Mouse (Mus musculus) stomach, postnatal 0 days (tissue): Measurements from ENCODE around the gene Gm20379. TPM values are rescaled to one million over a fixed set of nuclear protein-coding genes. Genes with fewer than 3 reads are reported as not detected.

ENCODE experiments used
- ATAC-seq: fragments of 200-750 bp; cut with Nextera tagmentation; 2 replicates; pipeline ENCODE4 v1.8.0; 2017; ENCODE audit not compliant: low FRiP score, low TSS enrichment
- DNase-seq: peaks from one replicate; pipeline ENCODE4 v3.0.0-alpha.2; 2016; ENCODE audit warnings: low spot score
- H3K27ac ChIP-seq: fragments of 300-500 bp; sonication (generic); replicated peaks from 2 replicates; pipeline ENCODE4 v1.5.1; 2014; ENCODE audit warnings: mild to moderate bottlenecking, control low read depth
- H3K27me3 ChIP-seq: fragments of 300-500 bp; sonication (generic); 2 replicates; pipeline ENCODE4 v1.6.1; 2014; ENCODE audit warnings: low read length; ENCODE audit not compliant: control insufficient read depth, insufficient read depth
- H3K36me3 ChIP-seq: fragments of 300-500 bp; sonication (generic); 2 replicates; pipeline ENCODE4 v1.6.1; 2014; ENCODE audit warnings: low read length, mixed read lengths; ENCODE audit not compliant: control insufficient read depth, insufficient read depth
- H3K4me1 ChIP-seq: fragments of 300-500 bp; sonication (generic); replicated peaks from 2 replicates; pipeline ENCODE4 v1.6.1; 2014; ENCODE audit warnings: antibody characterized with exemption; ENCODE audit not compliant: control insufficient read depth, insufficient read depth
- H3K4me2 ChIP-seq: fragments of 300-500 bp; sonication (generic); replicated peaks from 2 replicates; pipeline ENCODE4 v1.6.1; 2014; ENCODE audit warnings: low read depth, mild to moderate bottlenecking, control low read depth, moderate library complexity
- H3K4me3 ChIP-seq: fragments of 300-500 bp; sonication (generic); 2 replicates; pipeline ENCODE4 v1.5.1; 2014; ENCODE audit warnings: low read depth, low read length, control low read depth
- H3K9ac ChIP-seq: fragments of 300-500 bp; sonication (generic); 2 replicates; pipeline ENCODE4 v1.6.1; 2014; ENCODE audit warnings: mild to moderate bottlenecking, low read length, control low read depth, mixed read lengths
- H3K9me3 ChIP-seq: fragments of 300-500 bp; sonication (generic); 2 replicates; pipeline ENCODE4 v1.6.1; 2016; ENCODE audit warnings: low read length; ENCODE audit not compliant: control insufficient read depth
- CTCF ChIP-seq: IDR thresholded peaks from 2 replicates; pipeline ENCODE4 v1.5.1; 2016; ENCODE audit warnings: antibody characterized with exemption, low read depth, mild to moderate bottlenecking, moderate library complexity
- EP300 ChIP-seq: optimal IDR thresholded peaks from 2 replicates; pipeline ENCODE3; 2016; ENCODE audit warnings: antibody characterized with exemption
- WGBS: fragments of 180-500 bp; shearing (Covaris S2); extraction: QIAGEN DNeasy Blood & Tissue Kit; methylation state at CpG from one replicate; pipeline ENCODE4 v1.1.7; 2014; 5-methylcytosine and 5-hydroxymethylcytosine counted together
- polyA plus RNA-seq: library from polyadenylated mRNA; unstranded; fragments of >200 nt; fragmentation: Nextera tagmentation; extraction: Ambion mirVana; gene quantifications from 2 replicates; pipeline ENCODE4 v1.2.1, GENCODE M21; 2015

The Gm20379 gene
- polyA plus RNA-seq, 1 experiment from 2014 or later: 0.51 TPM

GRCm38 (mm10) chr13:92301754-92302153, 4.0 kb upstream of the Gm20379 start:
- Histone ChIP-seq H3K9me3 (no peaks in the 10 kb centered on the region), H3K27me3 (no peaks in the 10 kb centered on the region), H3K4me3 (no peak overlapping the region), H3K27ac (no peak overlapping the region), H3K4me2 (no peak overlapping the region), H3K4me1 (no peaks in the 10 kb centered on the region), H3K36me3 (no peaks in the 10 kb centered on the region), H3K9ac (no peak overlapping the region)
- ATAC-seq (no peak), DNase-seq (no peak)
- TF ChIP-seq EP300 (no peak), CTCF (no peak)
- 47% methylated on average over 4 of the region's 4 CpGs for WGBS

- H3K9me3 ChIP-seq: no peaks in the 10 kb centered on the region
- ATAC-seq (no peak), DNase-seq (no peak)
- H3K4me1 ChIP-seq: no peaks in the 10 kb centered on the region
- no peak overlapping the region for H3K27ac ChIP-seq
- 80% methylated on average over 4 of the region's 4 CpGs for WGBS
- TF ChIP-seq EP300 (no peak), CTCF (no peak)
- no peak overlapping the region for H3K4me3 ChIP-seq
- H3K27me3 ChIP-seq: no peaks in the 10 kb centered on the region
- no peak overlapping the region for H3K4me2 ChIP-seq
- no peaks in the 10 kb centered on the region for H3K36me3 ChIP-seq
- H3K9ac ChIP-seq: no peak overlapping the region
Measured at GRCm38 (mm10) chr13:92302466-92302865, 3.3 kb upstream of the Gm20379 start.

- TF ChIP-seq CTCF: no peak
- TF ChIP-seq EP300: no peak
- no peak overlapping the region for H3K4me2 ChIP-seq
- ATAC-seq (no peak), DNase-seq (no peak)
- H3K9me3 ChIP-seq: no peaks in the 10 kb centered on the region
- H3K27ac ChIP-seq: no peak overlapping the region
- no peaks in the 10 kb centered on the region; the same call in 1 of the 2 replicates for H3K36me3 ChIP-seq
- H3K4me3 ChIP-seq: no peak overlapping the region
- H3K4me1 ChIP-seq: no peaks in the 10 kb centered on the region
- no peaks in the 10 kb centered on the region for H3K27me3 ChIP-seq
- WGBS: 72% methylated on average over 8 of the region's 8 CpGs
- no peak overlapping the region for H3K9ac ChIP-seq
Measured at GRCm38 (mm10) chr13:92303062-92303948, 2.5 kb upstream of the Gm20379 start.

- H3K27ac ChIP-seq: no peak overlapping the region
- H3K9me3 ChIP-seq: no peaks in the 10 kb centered on the region
- DNase-seq (no peak), ATAC-seq (no peak)
- no peak overlapping the region for H3K4me2 ChIP-seq
- no peak overlapping the region for H3K4me3 ChIP-seq
- no peaks in the 10 kb centered on the region for H3K27me3 ChIP-seq
- H3K9ac ChIP-seq: no peak overlapping the region
- 97% methylated on average over 5 of the region's 5 CpGs for WGBS
- H3K4me1 ChIP-seq: no peaks in the 10 kb centered on the region
- TF ChIP-seq CTCF (no peak), EP300 (no peak)
- H3K36me3 ChIP-seq: peaks cover 5% of the 10 kb centered on the region; the same call in 1 of the 2 replicates
Measured at GRCm38 (mm10) chr13:92304291-92304690, 1.5 kb upstream of the Gm20379 start.

GRCm38 (mm10) chr13:92314613-92315012, 8.8 kb downstream of the Gm20379 start:
- Histone ChIP-seq H3K36me3 (no peaks in the 10 kb centered on the region), H3K9me3 (no peaks in the 10 kb centered on the region), H3K27me3 (no peaks in the 10 kb centered on the region), H3K4me1 (no peaks in the 10 kb centered on the region), H3K9ac (no peak overlapping the region), H3K27ac (no peak overlapping the region), H3K4me3 (no peak overlapping the region), H3K4me2 (no peak overlapping the region)
- whole genome bisulfite sequencing: 77% methylated on average over 5 of the region's 5 CpGs
- DNase-seq: no peak
- TF ChIP-seq CTCF (no peak), EP300 (no peak)
- ATAC-seq: no peak

GRCm38 (mm10) chr13:92320770-92321169, 15.0 kb downstream of the Gm20379 start:
- ATAC-seq: no peak
- H3K4me3 ChIP-seq: no peak overlapping the region
- 83% methylated on average over 5 of the region's 5 CpGs for WGBS
- TF ChIP-seq CTCF (no peak), EP300 (no peak)
- no peaks in the 10 kb centered on the region for H3K36me3 ChIP-seq
- no peak overlapping the region for H3K4me2 ChIP-seq
- no peaks in the 10 kb centered on the region for H3K9me3 ChIP-seq
- no peak for DNase-seq
- no peak overlapping the region for H3K9ac ChIP-seq
- no peaks in the 10 kb centered on the region for H3K27me3 ChIP-seq
- H3K4me1 ChIP-seq: no peaks in the 10 kb centered on the region
- no peak overlapping the region for H3K27ac ChIP-seq
